Mouse (Mus musculus): ENCODE measurements around the gene Gp1bb.

DNA sequence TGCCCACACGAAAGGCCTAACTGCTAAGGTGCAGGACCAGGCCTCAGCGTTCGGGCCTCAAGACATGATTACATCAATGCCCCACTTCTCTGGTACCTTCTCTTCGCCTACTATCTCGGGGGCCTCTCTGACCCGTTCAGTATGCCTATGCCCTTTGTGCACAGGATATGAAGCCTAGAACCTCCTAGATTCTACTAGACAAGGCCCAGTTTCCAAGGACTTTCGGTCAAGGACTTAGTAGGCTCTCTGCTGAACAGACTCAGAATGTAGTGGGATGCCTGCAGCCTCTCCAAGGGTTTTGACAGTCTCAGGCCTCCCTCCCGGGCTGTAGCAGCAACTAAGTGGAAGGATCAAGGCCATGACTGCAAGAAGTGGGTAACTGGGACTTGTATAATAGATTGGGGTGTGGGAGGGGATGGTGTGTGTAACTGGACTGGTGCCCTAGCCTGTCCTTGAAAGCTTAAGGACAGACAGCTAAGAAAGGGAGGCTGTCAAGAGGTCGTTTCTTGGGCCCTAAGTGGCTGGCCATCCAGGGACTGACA, 33.1 kb downstream of the Gp1bb start:
- TF ChIP-seq BHLHE40 (IDR thresholded peaks at IDR 0.05; ENCODE audit: borderline replicate concordance, low read depth, low read length) (no peak), MYC (IDR thresholded peaks at IDR 0.05; ENCODE audit: low read depth, low read length) (no peak), POLR2AphosphoS2 (IDR thresholded peaks at IDR 0.05; ENCODE audit: low read length) (no peak), E2F4 (IDR thresholded peaks at IDR 0.05; ENCODE audit: borderline replicate concordance, low read depth, low read length) (no peak), POLR2A (IDR thresholded peaks at IDR 0.05; ENCODE audit: control insufficient read depth in 1 of 2, insufficient read depth in 1 of 2, low read depth in 1 of 2, low read length in 2 of 2, poor library complexity in 1 of 2) (no peak), MAX (IDR thresholded peaks at IDR 0.05; ENCODE audit: low read length) (no peak), SIN3A (IDR thresholded peaks at IDR 0.05; ENCODE audit: low read length) (no peak), CTCF (IDR thresholded peaks at IDR 0.05 in 2 of 3, conservative IDR thresholded peaks at IDR 0.05 in 1 of 3; ENCODE audit: control insufficient read depth in 1 of 3, insufficient read depth in 1 of 3, low read depth in 2 of 3, low read length in 3 of 3, poor library complexity in 1 of 3, severe bottlenecking in 1 of 3) (no peak)
